Mouse (Mus musculus) layer of hippocampus, adult 9-10 months (tissue): Measurements from ENCODE around the gene Scgb2b12.
"Not testable (repeated sequence)": the region's sequence is repeated elsewhere in the genome, so short reads cannot be mapped to it uniquely, and the experiment has no call there.

Experiments
- DNase-seq: peaks from one replicate; pipeline ENCODE4 v3.0.0; 2022; ENCODE audit warnings: low spot score

The Scgb2b12 gene

GRCm38 (mm10) chr7:32327145-32327544 lies at the start of gene Scgb2b12:
Gene Scgb2b12, minus strand, starts transcription at chr7:32327245.
- not testable (repeated sequence) for DNase-seq

- not testable (repeated sequence) for DNase-seq
Observed at GRCm38 (mm10) chr7:32333882-32334281, 6.8 kb upstream of the Scgb2b12 start, which contains the start of gene Scgb1b12. Gene Scgb1b12, plus strand, starts transcription at chr7:32334182.
